8 mouse cellular contexts compared by ENCODE assay signal in genomic region chr7:116038511-116038910, GRCm38 (mm10). TPM values are rescaled to one million over a fixed set of nuclear protein-coding genes. Genes with fewer than 3 reads are reported as not detected.
DNase-seq lines count a peak whose midpoint lies in the region; ATAC-seq lines count a peak whose summit lies in the region.

Sox6 (minus strand) TSS chr7:116038796.

- peak within 1 kb of the TSS; percentile 62 for H3K9ac ChIP-seq in forebrain, embryonic 12.5 days
- peak within 1 kb of the TSS; percentile 46; the same call in 1 of the 2 replicates for H3K9ac ChIP-seq in midbrain, embryonic 11.5 days (ENCODE audit: low read length)

- whole genome bisulfite sequencing in forebrain, embryonic 12.5 days = 1% methylated on average over 11 of the region's 11 CpGs
- WGBS in midbrain, embryonic 11.5 days = under 1% methylated on average over 11 of the region's 11 CpGs

- H3K27ac ChIP-seq in forebrain, embryonic 12.5 days = peak within 1 kb of the TSS; percentile 65
- no peak within 1 kb of the TSS for H3K27ac ChIP-seq in midbrain, embryonic 11.5 days (ENCODE audit: low read depth, low read length)

- peak within 1 kb of the TSS; percentile 99 for H3K4me2 ChIP-seq in forebrain, embryonic 12.5 days
- H3K4me2 ChIP-seq in midbrain, embryonic 11.5 days = peak within 1 kb of the TSS; percentile 92

- peaks cover 33% of the 10 kb centered on the region for H3K27me3 ChIP-seq in forebrain, embryonic 12.5 days
- H3K27me3 ChIP-seq in midbrain, embryonic 11.5 days (ENCODE audit: control insufficient read depth, insufficient read depth, low read length) = peaks cover 50% of the 10 kb centered on the region

- peaks cover 54% of the 10 kb centered on the region for H3K4me1 ChIP-seq in forebrain, embryonic 12.5 days
- peaks cover 17% of the 10 kb centered on the region for H3K4me1 ChIP-seq in midbrain, embryonic 11.5 days (ENCODE audit: control insufficient read depth, insufficient read depth, low read length)

- H3K36me3 ChIP-seq in forebrain, embryonic 12.5 days (replicated peaks) = no peaks in the 10 kb centered on the region
- no peaks in the 10 kb centered on the region for H3K36me3 ChIP-seq in midbrain, embryonic 11.5 days (ENCODE audit: control insufficient read depth, insufficient read depth, low read length)

- ATAC-seq in forebrain, embryonic 12.5 days (ENCODE audit: low FRiP score) = no peak
- ATAC-seq in midbrain, embryonic 11.5 days (ENCODE audit: low FRiP score) = no peak

- no peaks in the 10 kb centered on the region for H3K9me3 ChIP-seq in forebrain, embryonic 12.5 days
- no peaks in the 10 kb centered on the region for H3K9me3 ChIP-seq in midbrain, embryonic 11.5 days (ENCODE audit: control insufficient read depth, low read length)

- intact Hi-C loops in heart, postnatal 36 days (cut with DNase I) = loop anchor here (5.0 to 10.0 kb wide), 5 partner anchors 194 to 586 kb away; no protein-coding TSS in a partner anchor
- intact Hi-C loops in left cerebral cortex, postnatal 25 days (cut with DNase I) = no loop called here

- peak; percentile 23 for DNase-seq in thymus, postnatal 4 days
- no peak for DNase-seq in thymus, postnatal 36 days
- DNase-seq in heart, postnatal 36 days = peak; percentile 6 to 8
- peak in 1 of 2 experiments; percentile 10 for DNase-seq in left cerebral cortex, postnatal 25 days (ENCODE audit: low spot score in 2 of 2)
- DNase-seq in midbrain, embryonic 11.5 days (ENCODE audit: low spot score, missing footprints) = peak; percentile 94
- DNase-seq in Muller cell, postnatal 12 days (ENCODE audit: inconsistent ontology term) = no peak
- no peak for DNase-seq in thymus, adult 18-20 months

- H3K4me3 ChIP-seq in forebrain, embryonic 12.5 days (replicated peaks) = peak within 1 kb of the TSS; percentile 51
- H3K4me3 ChIP-seq in midbrain, embryonic 11.5 days (ENCODE audit: low read depth, low read length) = peak within 1 kb of the TSS; percentile 38

RNA-seq across cellular contexts. Expression of gene Sox6, which starts in this region (rescaled TPM):
- 134 and 138 TPM in 2 replicates for polyA plus RNA-seq in forebrain, embryonic 12.5 days (2016; fragmentation: Nextera tagmentation; extraction: Ambion mirVana)
- 10 to 100 TPM; 24.0 to 30.4 TPM for total RNA-seq in heart, postnatal 36 days (2021)
- 10 to 100 TPM; 25.7 to 33.0 TPM for total RNA-seq in left cerebral cortex, postnatal 25 days (2021)
- 40.1 and 42.7 TPM in 2 replicates for polyA plus RNA-seq in midbrain, embryonic 11.5 days (2014; fragmentation: Nextera tagmentation; extraction: Ambion mirVana)

Comparison
In these comparisons a context has a peak if more than half of its experiments do, and no peak if none do; other contexts are left out.
1. DNase-seq: peak in thymus, postnatal 4 days (single experiment), heart, postnatal 36 days (2 of 2) and midbrain, embryonic 11.5 days (single experiment); none in thymus, postnatal 36 days (0 of 2), Muller cell, postnatal 12 days (single experiment) and thymus, adult 18-20 months (0 of 2).